Mouse (Mus musculus) E14TG2a.4 (cell line): ENCODE results near the gene Sema6c.

ENCODE experiments used
- CTCF ChIP-seq: conservative IDR thresholded peaks from 2 replicates; pipeline ENCODE4 v1.5.1; 2014; ENCODE audit warnings: low read length
- NANOG ChIP-seq: IDR thresholded peaks from 2 replicates; pipeline ENCODE4 v1.6.1; 2014; ENCODE audit warnings: borderline replicate concordance, low read length, mixed read lengths

GRCm38 (mm10) chr3:95141474-95141873 is 18.8 kb upstream of the Sema6c start:
- TF ChIP-seq CTCF (no peak), NANOG (no peak)
